Comparison of ENCODE assay signal across 14 mouse cellular contexts in genomic region chr1:135373171-135373677, GRCm38 (mm10). TPM values are rescaled to one million over a fixed set of nuclear protein-coding genes. Genes with fewer than 3 reads are reported as not detected.
DNase-seq lines count a peak whose midpoint lies in the region; ATAC-seq and TF ChIP-seq lines count a peak whose summit lies in the region.
"Had no signal": no experiment of that assay in that cellular context is flagged by ENCODE, and none has a peak within 500 bp of the region (broad histone marks: within the 10 kb centered on the region; RNA-seq: fewer than 3 reads in every experiment).

No protein-coding gene starts in this region.

- H3K4me3 ChIP-seq in forebrain, postnatal 0 days (ENCODE audit: low read depth, low read length), result peak overlapping the region; percentile 27
- peak overlapping the region; percentile 26 for H3K4me3 ChIP-seq in midbrain, embryonic 13.5 days (replicated peaks)

- ATAC-seq in forebrain, postnatal 0 days, result no peak
- no peak for ATAC-seq in midbrain, embryonic 13.5 days
- ATAC-seq: inflammation-experienced regulatory T-cells, adult 6 months; lung, postnatal 0 days; Patski had no signal

- H3K36me3 ChIP-seq in forebrain, postnatal 0 days (ENCODE audit: insufficient read depth), result no peaks in the 10 kb centered on the region
- H3K36me3 ChIP-seq in midbrain, embryonic 13.5 days, result no peaks in the 10 kb centered on the region

- no peak overlapping the region for H3K27ac ChIP-seq in forebrain, postnatal 0 days (ENCODE audit: low read depth, low read length)
- no peak overlapping the region; the same call in 1 of the 2 replicates for H3K27ac ChIP-seq in midbrain, embryonic 13.5 days

- peak overlapping the region; percentile 48 for H3K9ac ChIP-seq in forebrain, postnatal 0 days
- H3K9ac ChIP-seq in midbrain, embryonic 13.5 days (replicated peaks), result peak overlapping the region; percentile 61

- peak; percentile 44 for DNase-seq in cerebellum, adult 9-11 months
- DNase-seq in cerebellum, adult 8-10 months, result no peak
- peak; percentile 64 for DNase-seq in brain, adult 2 months (ENCODE audit: low read depth, low spot score)
- DNase-seq in forebrain, postnatal 0 days, result peak; percentile 56
- DNase-seq in testis, postnatal 10 days (ENCODE audit: low spot score), result no peak
- DNase-seq in ovary, postnatal 36 days (ENCODE audit: low spot score), result no peak
- no peak for DNase-seq in urinary bladder, postnatal 4 days (ENCODE audit: low spot score in 2 of 2)
- DNase-seq: heart, adult 11 months; layer of hippocampus, postnatal 36 days had no signal

- peaks cover 5% of the 10 kb centered on the region; the same call in 1 of the 2 replicates for H3K4me1 ChIP-seq in forebrain, postnatal 0 days (ENCODE audit: insufficient read depth)
- H3K4me1 ChIP-seq in midbrain, embryonic 13.5 days (replicated peaks), result peaks cover 55% of the 10 kb centered on the region

- TF ChIP-seq CTCF in forebrain, postnatal 0 days (IDR thresholded peaks at IDR 0.05; ENCODE audit: low read depth), result no peak

- no peaks in the 10 kb centered on the region for H3K9me3 ChIP-seq in forebrain, postnatal 0 days (ENCODE audit: low read length)
- no peaks in the 10 kb centered on the region for H3K9me3 ChIP-seq in midbrain, embryonic 13.5 days

- peak overlapping the region; percentile 43 for H3K4me2 ChIP-seq in forebrain, postnatal 0 days (ENCODE audit: low read depth)
- peak overlapping the region; percentile 86 for H3K4me2 ChIP-seq in midbrain, embryonic 13.5 days (replicated peaks)

- H3K27me3 ChIP-seq in forebrain, postnatal 0 days (ENCODE audit: insufficient read depth, low read length), result no peaks in the 10 kb centered on the region
- no peaks in the 10 kb centered on the region for H3K27me3 ChIP-seq in midbrain, embryonic 13.5 days
- H3K27me3 ChIP-seq: Patski had no signal

- WGBS in forebrain, postnatal 0 days, result 53% methylated on average over 4 of the region's 4 CpGs
- 56% methylated on average over 4 of the region's 4 CpGs for WGBS in midbrain, embryonic 13.5 days

RNA-seq across cellular contexts. Expression of gene Shisa4, which starts 1.8 kb away (rescaled TPM):
- 80.9 and 98.2 TPM in 2 replicates for total RNA-seq in forebrain, postnatal 0 days (2014; rRNA removed)
- polyA plus RNA-seq in forebrain, postnatal 0 days (2015; fragmentation: Nextera tagmentation; extraction: Ambion mirVana), result 97.6 and 120 TPM in 2 replicates
- polyA plus RNA-seq in midbrain, embryonic 13.5 days (2015; fragmentation: Nextera tagmentation; extraction: Ambion mirVana), result 83.7 and 84.8 TPM in 2 replicates
- total RNA-seq: neutrophil, adult 5-6 weeks had no signal
- polyA plus RNA-seq: inflammation-experienced regulatory T-cells, adult 6 months had no signal

RNA-seq across cellular contexts. Expression of gene Lmod1, which starts 48.6 kb away (rescaled TPM):
- total RNA-seq in forebrain, postnatal 0 days (2014; rRNA removed), result 0.31 and 0.52 TPM in 2 replicates
- polyA plus RNA-seq in forebrain, postnatal 0 days (2015; fragmentation: Nextera tagmentation; extraction: Ambion mirVana), result 0.21 TPM in 2 replicates
- polyA plus RNA-seq in midbrain, embryonic 13.5 days (2015; fragmentation: Nextera tagmentation; extraction: Ambion mirVana), result 0.36 and 0.57 TPM in 2 replicates
- total RNA-seq: neutrophil, adult 5-6 weeks had no signal
- polyA plus RNA-seq: inflammation-experienced regulatory T-cells, adult 6 months had no signal

RNA-seq across cellular contexts. Expression of gene Ipo9, which starts 57.1 kb away (rescaled TPM):
- total RNA-seq in forebrain, postnatal 0 days (2014; rRNA removed), result 85.2 and 95.0 TPM in 2 replicates
- 53.1 and 76.6 TPM in 2 replicates for polyA plus RNA-seq in forebrain, postnatal 0 days (2015; fragmentation: Nextera tagmentation; extraction: Ambion mirVana)
- 136 and 142 TPM in 2 replicates for polyA plus RNA-seq in midbrain, embryonic 13.5 days (2015; fragmentation: Nextera tagmentation; extraction: Ambion mirVana)

RNA-seq across cellular contexts. Expression of gene Timm17a, which starts 59.6 kb away (rescaled TPM):
- 29.9 and 36.1 TPM in 2 replicates for total RNA-seq in forebrain, postnatal 0 days (2014; rRNA removed)
- 141 and 151 TPM in 2 replicates for polyA plus RNA-seq in forebrain, postnatal 0 days (2015; fragmentation: Nextera tagmentation; extraction: Ambion mirVana)
- polyA plus RNA-seq in midbrain, embryonic 13.5 days (2015; fragmentation: Nextera tagmentation; extraction: Ambion mirVana), result 155 and 161 TPM in 2 replicates

Comparison
In these comparisons a context has a peak if more than half of its experiments do, and no peak if none do; other contexts are left out.
1. DNase-seq: peak in cerebellum, adult 9-11 months (single experiment), brain, adult 2 months (single experiment) and forebrain, postnatal 0 days (single experiment); none in cerebellum, adult 8-10 months (single experiment), testis, postnatal 10 days (single experiment), ovary, postnatal 36 days (single experiment) and urinary bladder, postnatal 4 days (0 of 2).